Mouse (Mus musculus): Measurements from ENCODE around the gene Klf13. TPM values are rescaled to one million over a fixed set of nuclear protein-coding genes. Genes with fewer than 3 reads are reported as not detected.

Klf13 gene
- total RNA-seq (2012; rRNA removed) (5.7 and 9.7 TPM in 2 replicates), total RNA-seq (2014; rRNA removed) (1.2 and 1.7 TPM in 2 replicates), polyA plus RNA-seq (2012; ENCODE audit: insufficient read length, low read depth) (3.7 TPM in 2 replicates)

DNA sequence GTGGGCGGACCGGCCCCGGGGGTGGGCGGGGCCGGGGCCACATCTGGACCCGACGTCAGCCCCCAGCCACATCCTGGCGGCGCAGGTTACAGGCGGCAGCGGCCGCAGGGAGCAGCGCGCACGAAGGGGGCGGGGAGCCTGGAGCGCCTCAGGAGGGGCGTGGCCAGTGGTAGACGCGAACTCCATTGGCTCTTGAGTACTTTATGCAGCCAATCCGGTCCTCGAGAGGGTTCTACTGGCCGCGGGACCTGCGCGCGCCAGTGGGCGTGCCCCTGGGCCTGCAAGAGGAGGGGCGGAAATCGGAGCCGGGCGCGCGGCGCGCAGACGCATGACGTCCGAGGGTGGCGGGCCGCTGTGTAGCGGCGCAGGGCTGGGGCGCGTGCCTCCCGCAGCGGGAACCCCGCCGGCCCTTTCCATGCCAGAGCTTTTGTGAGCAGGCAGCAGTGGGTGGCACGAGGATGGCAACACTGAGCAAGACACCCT, at the start of gene Klf13:
Klf13 (minus strand) TSS at position 2 of the 483 bp plus-strand sequence.
- Histone ChIP-seq H3K9me3 (replicated peaks; ENCODE audit: low read length) (no peaks in the 10 kb centered on the region), H3K4me1 (ENCODE audit: control insufficient read depth in 1 of 2, insufficient read depth in 2 of 2) (peaks cover 12 to 35% of the 10 kb centered on the region in 2 experiments), H3K27me3 (replicated peaks) (peaks cover 8% of the 10 kb centered on the region), H3K4me2 (ENCODE audit: insufficient read depth, low read depth, poor library complexity, severe bottlenecking) (peak within 1 kb of the TSS; percentile 55), H3K79me2 (replicated peaks; ENCODE audit: control insufficient read depth, extremely low read depth, insufficient read depth, poor library complexity, severe bottlenecking) (peaks cover 8% of the 10 kb centered on the region), H3K36me3 (replicated peaks in 1 of 2; ENCODE audit: control insufficient read depth in 1 of 2, insufficient read depth in 1 of 2, low read length in 1 of 2) (peaks cover 0 to 3% of the 10 kb centered on the region in 2 experiments), H3K9ac (ENCODE audit: insufficient read depth, low read depth) (peak within 1 kb of the TSS; percentile 69), H3K27ac (ENCODE audit: insufficient read depth, low read depth) (peak within 1 kb of the TSS; percentile 90), H3K4me3 (replicated peaks in 1 of 3; ENCODE audit: low read depth in 2 of 3, low read length in 2 of 3, poor library complexity in 1 of 3) (peak within 1 kb of the TSS; percentile 77 to 93 (median 79))
- in situ Hi-C loops (cut with MboI; ENCODE audit: low pct_ligation_motif_present, low pct_unique_long_range_greater_than_20kb, low sequenced_read_pairs) (no loop called here), dilution Hi-C loops (cut with MboI; ENCODE audit: extremely low pct_ligation_motif_present, extremely low pct_unique_long_range_greater_than_20kb, low sequenced_read_pairs) (no loop called here)
- peak; percentile 96 for DNase-seq (ENCODE audit: extremely low read depth)
- no peak for TF ChIP-seq RCOR1 (conservative IDR thresholded peaks at IDR 0.05; ENCODE audit: low read depth, low read length)
- peak; percentile 67 for TF ChIP-seq NELFE (IDR thresholded peaks at IDR 0.05; ENCODE audit: low read depth, low read length)
- TF ChIP-seq SIN3A (IDR thresholded peaks at IDR 0.05; ENCODE audit: low read length): peak; percentile 55; the same call in 1 of the 2 replicates
- TF ChIP-seq HCFC1 (IDR thresholded peaks at IDR 0.05; ENCODE audit: low read depth, low read length): 0 out of 2 replicates have a peak, but pooled peaks have one; percentile 37
- TF ChIP-seq E2F4 (IDR thresholded peaks at IDR 0.05; ENCODE audit: insufficient replicate concordance, low read depth, low read length): no peak
- peak; percentile 74 for TF ChIP-seq ELF1 (IDR thresholded peaks at IDR 0.05; ENCODE audit: low read depth, low read length)
- no peak for TF ChIP-seq ZC3H11A (IDR thresholded peaks at IDR 0.05; ENCODE audit: low read depth, low read length)
- no peak for TF ChIP-seq TCF12 (IDR thresholded peaks at IDR 0.05; ENCODE audit: low read depth, low read length)
- peak; percentile 51; the same call in 1 of the 2 replicates for TF ChIP-seq MEF2A (IDR thresholded peaks at IDR 0.05; ENCODE audit: borderline replicate concordance, low read depth, low read length)
- TF ChIP-seq ZMIZ1 (IDR thresholded peaks at IDR 0.05; ENCODE audit: low read depth, low read length): peak; percentile 58
- TF ChIP-seq MAX (IDR thresholded peaks at IDR 0.05; ENCODE audit: low read length): peak; percentile 70
- peak; percentile 13; the same call in 1 of the 2 replicates for TF ChIP-seq IRF4 (IDR thresholded peaks at IDR 0.05; ENCODE audit: low read depth, low read length)
- TF ChIP-seq CHD2 (IDR thresholded peaks at IDR 0.05; ENCODE audit: low read length): peak; percentile 46; the same call in 1 of the 2 replicates
- peak; percentile 59 for TF ChIP-seq BHLHE40 (IDR thresholded peaks at IDR 0.05; ENCODE audit: low read depth, low read length)
- no peak for TF ChIP-seq SMC3 (IDR thresholded peaks at IDR 0.05; ENCODE audit: low read depth, low read length)
- TF ChIP-seq MXI1 (IDR thresholded peaks at IDR 0.05; ENCODE audit: low read depth, low read length): peak; percentile 69; the same call in 1 of the 2 replicates
- peak; percentile 85 for TF ChIP-seq NRF1 (IDR thresholded peaks at IDR 0.05; ENCODE audit: low read depth, low read length)
- TF ChIP-seq MAZ (IDR thresholded peaks at IDR 0.05; ENCODE audit: low read depth, low read length): peak; percentile 51; the same call in 1 of the 2 replicates
- 0 out of 2 replicates have a peak, but pooled peaks have one; percentile 8 for TF ChIP-seq MYC (IDR thresholded peaks at IDR 0.05; ENCODE audit: low read depth, low read length)
- peak; percentile 9; the same call in 1 of the 2 replicates for TF ChIP-seq ETS1 (conservative IDR thresholded peaks at IDR 0.05; ENCODE audit: low read depth, low read length)
- TF ChIP-seq POLR2A (IDR thresholded peaks at IDR 0.05; ENCODE audit: low read depth, low read length): peak; percentile 78
- TF ChIP-seq PAX5 (IDR thresholded peaks at IDR 0.05; ENCODE audit: low read length): no peak

All from CH12.LX (cell line).